Mouse (Mus musculus): ENCODE data around the gene Zfp12. TPM values are rescaled to one million over a fixed set of nuclear protein-coding genes. Genes with fewer than 3 reads are reported as not detected.
A peak's percentile ranks its signal among the peaks of the same experiment; 100 is the strongest.

Zfp12 gene
- total and polyA plus RNA-seq, 2 experiments: 4.6 to 6.4 TPM

- no peak for TF ChIP-seq CTCF (IDR thresholded peaks at IDR 0.05; ENCODE audit: low read depth, low read length)
- no peak for TF ChIP-seq POLR2A (IDR thresholded peaks at IDR 0.05; ENCODE audit: extremely low read depth, insufficient read depth, low read length)
- peaks cover 12% of the 10 kb centered on the region for H3K27me3 ChIP-seq (ENCODE audit: control insufficient read depth, insufficient read depth, low read length)
Measured at GRCm38 (mm10) chr5:143288378-143288911, 53.5 kb downstream of the Zfp12 start.

GRCm38 (mm10) chr5:143289299-143289698 is 54.3 kb downstream of the Zfp12 start:
- no peaks in the 10 kb centered on the region; the same call in 1 of the 2 replicates for H3K4me1 ChIP-seq (ENCODE audit: control insufficient read depth, insufficient read depth, low read length)
- no peak for TF ChIP-seq CTCF (IDR thresholded peaks at IDR 0.05; ENCODE audit: low read depth, low read length)
- no peaks in the 10 kb centered on the region for H3K36me3 ChIP-seq (ENCODE audit: control insufficient read depth, insufficient read depth, low read length)
- H3K27ac ChIP-seq (replicated peaks; ENCODE audit: insufficient read depth, low read depth, low read length): no peak overlapping the region
- H3K9ac ChIP-seq (ENCODE audit: low read depth, low read length): no peak overlapping the region
- H3K27me3 ChIP-seq (ENCODE audit: control insufficient read depth, insufficient read depth, low read length): peaks cover 15% of the 10 kb centered on the region
- H3K79me2 ChIP-seq (ENCODE audit: control insufficient read depth, insufficient read depth, low read length): no peaks in the 10 kb centered on the region
- no peak for DNase-seq (ENCODE audit: extremely low read depth, low read depth, low spot score)
- H3K4me3 ChIP-seq (ENCODE audit: insufficient read depth, low read depth, low read length): no peak overlapping the region
- 80% methylated on average over 9 of the region's 9 CpGs for WGBS

More at GRCm38 (mm10) chr5:143288378-143288911, 53.5 kb downstream of the Zfp12 start:
- Histone ChIP-seq H3K4me1 (ENCODE audit: control insufficient read depth, insufficient read depth, low read length) (no peaks in the 10 kb centered on the region; the same call in 1 of the 2 replicates), H3K9ac (ENCODE audit: low read depth, low read length) (no peak overlapping the region), H3K4me3 (ENCODE audit: insufficient read depth, low read depth, low read length) (no peak overlapping the region), H3K36me3 (ENCODE audit: control insufficient read depth, insufficient read depth, low read length) (no peaks in the 10 kb centered on the region), H3K79me2 (ENCODE audit: control insufficient read depth, insufficient read depth, low read length) (no peaks in the 10 kb centered on the region), H3K27ac (replicated peaks; ENCODE audit: insufficient read depth, low read depth, low read length) (no peak overlapping the region)
- DNase-seq (ENCODE audit: extremely low read depth, low read depth, low spot score): no peak
- WGBS: 26% methylated on average over 9 of the region's 9 CpGs

GRCm38 (mm10) chr5:143292879-143293278 is 57.9 kb downstream of the Zfp12 start:
- Histone ChIP-seq H3K27ac (replicated peaks; ENCODE audit: insufficient read depth, low read depth, low read length) (no peak overlapping the region), H3K36me3 (ENCODE audit: control insufficient read depth, insufficient read depth, low read length) (no peaks in the 10 kb centered on the region), H3K4me3 (ENCODE audit: insufficient read depth, low read depth, low read length) (no peak overlapping the region), H3K9ac (ENCODE audit: low read depth, low read length) (no peak overlapping the region), H3K79me2 (ENCODE audit: control insufficient read depth, insufficient read depth, low read length) (no peaks in the 10 kb centered on the region), H3K4me1 (ENCODE audit: control insufficient read depth, insufficient read depth, low read length) (no peaks in the 10 kb centered on the region), H3K27me3 (ENCODE audit: control insufficient read depth, insufficient read depth, low read length) (peaks cover 13% of the 10 kb centered on the region)
- no peak for DNase-seq (ENCODE audit: extremely low read depth, low read depth, low spot score)
- TF ChIP-seq CTCF (IDR thresholded peaks at IDR 0.05; ENCODE audit: low read depth, low read length) (no peak), POLR2A (IDR thresholded peaks at IDR 0.05; ENCODE audit: extremely low read depth, insufficient read depth, low read length) (no peak)
- 5% methylated on average over 19 of the region's 19 CpGs for WGBS

- no peaks in the 10 kb centered on the region for H3K79me2 ChIP-seq (ENCODE audit: control insufficient read depth, insufficient read depth, low read length)
- TF ChIP-seq CTCF (IDR thresholded peaks at IDR 0.05; ENCODE audit: low read depth, low read length) (no peak), POLR2A (IDR thresholded peaks at IDR 0.05; ENCODE audit: extremely low read depth, insufficient read depth, low read length) (no peak)
- H3K4me1 ChIP-seq (ENCODE audit: control insufficient read depth, insufficient read depth, low read length): no peaks in the 10 kb centered on the region
- peaks cover 13% of the 10 kb centered on the region for H3K27me3 ChIP-seq (ENCODE audit: control insufficient read depth, insufficient read depth, low read length)
- no peak within 1 kb of the TSS for H3K27ac ChIP-seq (replicated peaks; ENCODE audit: insufficient read depth, low read depth, low read length)
- peak within 1 kb of the TSS; percentile 6; the same call in 1 of the 2 replicates for H3K4me3 ChIP-seq (ENCODE audit: insufficient read depth, low read depth, low read length)
- no peaks in the 10 kb centered on the region for H3K36me3 ChIP-seq (ENCODE audit: control insufficient read depth, insufficient read depth, low read length)
- 9% methylated on average over 32 of the region's 38 CpGs for WGBS
- DNase-seq (ENCODE audit: extremely low read depth, low read depth, low spot score): no peak
- H3K9ac ChIP-seq (ENCODE audit: low read depth, low read length): no peak within 1 kb of the TSS
Measured at GRCm38 (mm10) chr5:143293404-143293803, 58.4 kb downstream of the Zfp12 start, which contains the start of gene Zfp853. Gene Zfp853 (minus strand): TSS chr5:143293623.

- no peak for TF ChIP-seq POLR2A (IDR thresholded peaks at IDR 0.05; ENCODE audit: extremely low read depth, insufficient read depth, low read length)
- peak; percentile 40; the same call in 1 of the 2 replicates for TF ChIP-seq CTCF (IDR thresholded peaks at IDR 0.05; ENCODE audit: low read depth, low read length)
- H3K27me3 ChIP-seq (ENCODE audit: control insufficient read depth, insufficient read depth, low read length): peaks cover 5% of the 10 kb centered on the region
- WGBS: 89% methylated on average over 3 of the region's 3 CpGs
- no peaks in the 10 kb centered on the region for H3K4me1 ChIP-seq (ENCODE audit: control insufficient read depth, insufficient read depth, low read length)
- no peak overlapping the region for H3K27ac ChIP-seq (replicated peaks; ENCODE audit: insufficient read depth, low read depth, low read length)
- no peak overlapping the region for H3K9ac ChIP-seq (ENCODE audit: low read depth, low read length)
- no peak overlapping the region for H3K4me3 ChIP-seq (ENCODE audit: insufficient read depth, low read depth, low read length)
- H3K79me2 ChIP-seq (ENCODE audit: control insufficient read depth, insufficient read depth, low read length): no peaks in the 10 kb centered on the region
- H3K36me3 ChIP-seq (ENCODE audit: control insufficient read depth, insufficient read depth, low read length): no peaks in the 10 kb centered on the region
- DNase-seq (ENCODE audit: extremely low read depth, low read depth, low spot score): no peak
Measured at GRCm38 (mm10) chr5:143294862-143295261, 59.9 kb downstream of the Zfp12 start.

GRCm38 (mm10) chr5:143295330-143295729 is 60.4 kb downstream of the Zfp12 start:
- 28% methylated on average over 2 of the region's 2 CpGs for WGBS
- H3K27ac ChIP-seq (replicated peaks; ENCODE audit: insufficient read depth, low read depth, low read length): no peak overlapping the region
- no peak for DNase-seq (ENCODE audit: extremely low read depth, low read depth, low spot score)
- peaks cover 5% of the 10 kb centered on the region for H3K27me3 ChIP-seq (ENCODE audit: control insufficient read depth, insufficient read depth, low read length)
- H3K79me2 ChIP-seq (ENCODE audit: control insufficient read depth, insufficient read depth, low read length): no peaks in the 10 kb centered on the region
- no peak for TF ChIP-seq CTCF (IDR thresholded peaks at IDR 0.05; ENCODE audit: low read depth, low read length)
- no peak for TF ChIP-seq POLR2A (IDR thresholded peaks at IDR 0.05; ENCODE audit: extremely low read depth, insufficient read depth, low read length)
- no peak overlapping the region for H3K9ac ChIP-seq (ENCODE audit: low read depth, low read length)
- no peaks in the 10 kb centered on the region for H3K4me1 ChIP-seq (ENCODE audit: control insufficient read depth, insufficient read depth, low read length)
- H3K36me3 ChIP-seq (ENCODE audit: control insufficient read depth, insufficient read depth, low read length): no peaks in the 10 kb centered on the region
- H3K4me3 ChIP-seq (ENCODE audit: insufficient read depth, low read depth, low read length): no peak overlapping the region

Data from liver, adult 2 months (tissue).